Mouse (Mus musculus) myocyte (in vitro differentiated cells): Measurements from ENCODE around the gene Plekhd1. TPM values are rescaled to one million over a fixed set of nuclear protein-coding genes. Genes with fewer than 3 reads are reported as not detected.

ENCODE experiments used
- H3K27me3 ChIP-seq: one replicate; pipeline ENCODE4 v1.6.1; 2011; ENCODE audit not compliant: control insufficient read depth, insufficient read depth, insufficient read length
- H3K36me3 ChIP-seq: one replicate; pipeline ENCODE4 v1.6.1; 2011; ENCODE audit not compliant: control insufficient read depth, insufficient read depth
- H3K4me2 ChIP-seq: one replicate; pipeline ENCODE4 v1.6.1; 2011; ENCODE audit warnings: low read depth, control low read depth
- H3K4me3 ChIP-seq: one replicate; pipeline ENCODE4 v1.5.1; 2011; ENCODE audit warnings: mild to moderate bottlenecking, control low read depth, moderate library complexity
- H3K79me2 ChIP-seq: one replicate; pipeline ENCODE4 v1.6.1; 2011; ENCODE audit not compliant: control insufficient read depth, insufficient read depth
- H3ac ChIP-seq: one replicate; pipeline ENCODE4 v1.6.1; 2011; ENCODE audit not compliant: control insufficient read depth, insufficient read length
- CEBPB ChIP-seq: IDR thresholded peaks from 2 replicates; pipeline ENCODE4 v1.6.1; 2011; ENCODE audit warnings: mild to moderate bottlenecking, moderate library complexity; ENCODE audit not compliant: poor library complexity, insufficient read depth, severe bottlenecking
- E2F4 ChIP-seq: IDR thresholded peaks from one replicate; pipeline ENCODE4 v1.6.1; 2011; ENCODE audit warnings: mild to moderate bottlenecking, control low read depth, moderate library complexity; ENCODE audit not compliant: insufficient read depth
- MAX ChIP-seq: IDR thresholded peaks from one replicate; pipeline ENCODE4 v1.6.1; 2011; ENCODE audit warnings: low read depth, mild to moderate bottlenecking, control low read depth
- MYOD1 ChIP-seq, 3 experiments: IDR thresholded peaks; one replicate each; pipeline ENCODE4 v1.6.1; 2011; ENCODE audit warnings: control low read depth in 2 of 3, low read depth in 2 of 3, mild to moderate bottlenecking in 2 of 3, moderate library complexity in 1 of 3; ENCODE audit not compliant: insufficient read length in 2 of 3, control insufficient read depth in 1 of 3
- MYOG ChIP-seq, 3 experiments: IDR thresholded peaks; one replicate each; pipeline ENCODE4 v1.6.1; 2011; ENCODE audit warnings: control low read depth in 2 of 3, low read depth in 2 of 3, mild to moderate bottlenecking in 2 of 3; ENCODE audit not compliant: insufficient read length in 2 of 3, control insufficient read depth in 1 of 3, insufficient read depth in 1 of 3
- POLR2A ChIP-seq: IDR thresholded peaks from one replicate; pipeline ENCODE4 v1.6.1; 2011; ENCODE audit warnings: low read depth, mild to moderate bottlenecking, control low read depth, moderate library complexity; ENCODE audit not compliant: insufficient read length
- POLR2AphosphoS2 ChIP-seq: IDR thresholded peaks from one replicate; pipeline ENCODE4 v1.6.1; 2011; ENCODE audit warnings: low read depth, control low read depth; ENCODE audit not compliant: insufficient read length
- REST ChIP-seq: IDR thresholded peaks from one replicate; pipeline ENCODE4 v1.6.1; 2011; ENCODE audit warnings: mild to moderate bottlenecking, control low read depth, moderate library complexity; ENCODE audit not compliant: insufficient read depth, insufficient read length
- SRF ChIP-seq: IDR thresholded peaks from one replicate; pipeline ENCODE4 v1.6.1; 2011; ENCODE audit warnings: low read depth; ENCODE audit not compliant: control insufficient read depth, insufficient read length
- TCF12 ChIP-seq: IDR thresholded peaks from one replicate; pipeline ENCODE4 v1.6.1; 2011; ENCODE audit warnings: mild to moderate bottlenecking, control low read depth; ENCODE audit not compliant: poor library complexity, insufficient read depth, severe bottlenecking
- TCF3 ChIP-seq: IDR thresholded peaks from one replicate; pipeline ENCODE4 v1.6.1; 2011; ENCODE audit warnings: low read depth, control low read depth; ENCODE audit not compliant: insufficient read length
- USF1 ChIP-seq: IDR thresholded peaks from one replicate; pipeline ENCODE4 v1.6.1; 2011; ENCODE audit warnings: low read depth, mild to moderate bottlenecking, control low read depth, moderate library complexity
- polyA plus RNA-seq: library from polyadenylated mRNA; unstranded; fragments of >200 nt; fragmentation: generic; extraction: Trizol; gene quantifications from one replicate; pipeline ENCODE4 v1.2.1, GENCODE M21; 2012; ENCODE audit warnings: missing spikeins

The Plekhd1 gene
- polyA plus RNA-seq, 1 experiment: not detected

DNA sequence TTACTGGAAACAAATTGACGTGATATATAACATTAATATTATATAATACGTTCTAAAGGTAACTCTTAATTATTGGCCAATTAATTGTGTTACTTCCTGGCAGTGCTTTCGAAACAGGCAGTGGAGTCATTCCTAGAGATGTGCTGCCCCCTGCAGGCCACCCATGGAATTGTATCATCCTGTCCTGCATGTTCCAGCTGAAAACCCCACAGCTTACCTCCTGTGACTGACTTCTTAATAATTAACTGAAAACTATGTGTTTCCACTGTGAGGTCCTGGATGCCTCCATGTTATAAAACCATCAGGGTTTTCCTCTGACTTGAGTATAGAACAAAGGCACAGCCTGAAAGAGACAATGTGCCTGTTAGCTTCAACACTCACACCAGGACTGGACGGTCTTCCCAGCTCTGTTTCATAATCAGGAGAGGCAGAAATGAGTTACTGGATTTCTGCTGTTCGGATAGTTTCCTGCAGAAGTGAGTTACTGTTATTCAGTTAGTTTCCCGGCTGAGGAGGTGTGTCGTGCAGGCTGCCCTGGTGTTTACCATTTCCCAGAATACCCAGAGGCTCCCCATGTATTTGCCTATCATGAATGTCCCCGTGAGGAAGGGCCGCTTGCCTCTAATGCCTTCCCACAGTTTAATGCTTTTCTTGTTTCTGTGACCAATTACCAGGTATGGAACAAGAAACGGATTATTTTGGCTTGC, 32.6 kb downstream of the Plekhd1 start:
- TF ChIP-seq USF1 (no peak), E2F4 (no peak), MAX (no peak), CEBPB (no peak), POLR2A (no peak), TCF3 (no peak), MYOG (IDR thresholded peaks at IDR 0.05; ENCODE audit: control insufficient read depth in 1 of 3, insufficient read depth in 1 of 3, insufficient read length in 2 of 3, low read depth in 2 of 3) (no peak), MYOD1 (IDR thresholded peaks at IDR 0.05; ENCODE audit: control insufficient read depth in 1 of 3, insufficient read length in 2 of 3, low read depth in 2 of 3) (no peak), POLR2AphosphoS2 (no peak), SRF (no peak), TCF12 (no peak), REST (no peak)
- Histone ChIP-seq H3K4me3 (no peak overlapping the region), H3K79me2 (no peaks in the 10 kb centered on the region), H3K4me2 (no peak overlapping the region), H3K27me3 (peaks cover 31% of the 10 kb centered on the region), H3K36me3 (no peaks in the 10 kb centered on the region), H3ac (no peak overlapping the region)

DNA sequence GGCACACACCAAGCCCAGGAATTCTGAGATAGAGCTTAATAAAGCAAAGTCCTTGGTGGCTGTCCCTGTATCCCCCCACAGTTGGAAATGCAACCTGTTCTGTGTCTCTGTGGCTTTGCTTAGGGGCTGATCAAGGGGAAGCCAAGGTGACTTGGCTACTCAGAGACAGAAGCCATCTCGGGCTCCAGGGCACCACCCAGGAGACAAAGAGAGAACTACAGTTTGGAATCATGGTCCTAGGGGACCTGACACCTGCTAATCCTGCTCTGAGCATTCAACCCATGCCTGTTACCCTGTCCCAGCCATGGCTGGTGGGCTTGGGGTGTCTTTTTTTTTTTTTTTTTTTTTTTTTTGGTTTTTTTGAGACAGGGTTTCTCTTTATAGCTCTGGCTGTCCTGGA, 35.8 kb downstream of the Plekhd1 start:
- Histone ChIP-seq H3K79me2 (no peaks in the 10 kb centered on the region), H3K4me3 (no peak overlapping the region), H3K4me2 (no peak overlapping the region), H3K27me3 (peaks cover 12% of the 10 kb centered on the region), H3ac (no peak overlapping the region), H3K36me3 (no peaks in the 10 kb centered on the region)
- TF ChIP-seq MAX (no peak), MYOD1 (IDR thresholded peaks at IDR 0.05; ENCODE audit: control insufficient read depth in 1 of 3, insufficient read length in 2 of 3, low read depth in 2 of 3) (no peak), POLR2A (no peak), TCF12 (no peak), USF1 (no peak), SRF (no peak), POLR2AphosphoS2 (no peak), E2F4 (no peak), REST (no peak), MYOG (IDR thresholded peaks at IDR 0.05; ENCODE audit: control insufficient read depth in 1 of 3, insufficient read depth in 1 of 3, insufficient read length in 2 of 3, low read depth in 2 of 3) (no peak), CEBPB (no peak), TCF3 (no peak)

DNA sequence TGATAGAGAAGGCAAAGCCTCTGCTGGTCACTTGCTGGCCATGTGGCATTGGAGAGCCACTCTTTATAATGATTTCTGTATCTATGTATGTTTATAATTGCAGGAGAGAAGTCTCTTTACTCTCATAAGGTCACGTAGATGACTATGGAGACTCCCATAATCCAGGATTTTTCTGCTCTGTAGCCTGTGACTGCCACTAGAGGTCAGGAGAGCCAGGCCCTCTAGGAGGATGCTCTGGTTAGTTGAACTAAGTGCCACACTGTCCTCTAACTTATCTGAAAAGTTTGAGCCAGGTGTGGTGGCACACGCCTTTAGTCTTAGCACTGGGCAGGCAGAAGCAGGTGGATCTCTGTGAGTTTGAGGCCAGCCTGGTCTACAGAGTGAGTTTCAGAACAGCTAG, 36.4 kb downstream of the Plekhd1 start:
- H3K4me2 ChIP-seq: no peak overlapping the region
- H3ac ChIP-seq: no peak overlapping the region
- H3K27me3 ChIP-seq: peaks cover 7% of the 10 kb centered on the region
- no peaks in the 10 kb centered on the region for H3K36me3 ChIP-seq
- H3K79me2 ChIP-seq: no peaks in the 10 kb centered on the region
- H3K4me3 ChIP-seq: no peak overlapping the region
- TF ChIP-seq TCF3 (no peak), POLR2A (no peak), TCF12 (no peak), MAX (no peak), E2F4 (no peak), MYOD1 (IDR thresholded peaks at IDR 0.05; ENCODE audit: control insufficient read depth in 1 of 3, insufficient read length in 2 of 3, low read depth in 2 of 3) (no peak), USF1 (no peak), POLR2AphosphoS2 (no peak), REST (no peak), CEBPB (no peak), SRF (no peak), MYOG (IDR thresholded peaks at IDR 0.05; ENCODE audit: control insufficient read depth in 1 of 3, insufficient read depth in 1 of 3, insufficient read length in 2 of 3, low read depth in 2 of 3) (no peak)

DNA sequence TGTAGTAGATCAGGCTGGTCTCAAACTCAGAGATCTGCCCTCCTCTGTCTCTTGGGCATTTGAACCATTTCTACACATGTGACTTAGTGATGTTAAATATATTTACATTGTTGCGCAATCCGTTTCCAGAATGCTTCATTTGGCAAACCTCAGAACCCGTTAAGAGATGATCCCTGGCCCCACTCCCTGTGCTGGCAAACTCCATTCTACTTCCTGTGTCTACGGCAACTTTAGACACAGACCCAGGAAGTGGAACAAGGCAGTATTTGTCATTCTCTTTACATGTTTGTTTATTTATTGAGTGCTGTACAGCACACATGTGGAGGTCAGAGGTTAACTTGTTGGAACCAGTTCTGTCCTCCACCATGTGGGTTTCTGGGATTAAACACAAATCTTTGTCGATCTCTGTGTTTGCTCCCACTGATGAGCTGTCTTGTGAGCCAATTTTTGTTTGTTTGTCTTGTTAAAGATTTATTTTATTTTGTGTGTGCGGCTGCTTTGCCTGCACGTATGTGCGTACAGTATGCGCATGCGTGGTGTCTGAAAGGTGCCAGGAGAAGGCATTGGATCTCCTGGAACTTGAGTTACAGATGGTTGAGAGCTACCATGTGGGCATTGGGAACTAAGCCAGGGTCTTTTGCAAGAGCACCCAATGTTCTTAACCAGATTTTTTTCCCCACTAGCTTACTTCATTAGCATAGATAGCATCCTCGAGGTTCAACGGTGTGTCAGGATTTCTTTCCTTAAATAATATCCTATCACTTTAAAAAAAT, 37.6 kb downstream of the Plekhd1 start:
- no peaks in the 10 kb centered on the region for H3K36me3 ChIP-seq
- TF ChIP-seq CEBPB (peak; percentile 63), MAX (no peak), E2F4 (no peak)

DNA sequence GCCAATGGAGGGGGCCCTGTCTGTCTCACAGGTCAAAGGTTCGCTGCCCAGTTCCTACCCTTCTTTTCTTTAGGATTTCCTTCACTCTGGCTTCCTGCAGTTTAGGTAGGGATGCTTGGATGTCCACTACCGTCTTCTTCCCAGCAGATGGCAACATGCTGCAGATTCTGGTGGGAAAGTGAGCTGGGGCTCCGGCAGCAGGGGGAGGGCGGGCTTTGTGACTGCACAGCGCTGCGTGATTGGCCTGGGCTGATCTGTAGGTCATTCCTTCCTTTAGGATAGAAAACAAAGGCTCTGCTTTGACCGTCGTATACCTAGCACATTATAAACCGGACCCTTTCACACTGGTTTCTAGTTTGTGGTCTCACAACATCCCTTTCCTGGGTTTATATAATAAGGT, 38.2 kb downstream of the Plekhd1 start:
- no peaks in the 10 kb centered on the region for H3K36me3 ChIP-seq
- TF ChIP-seq E2F4 (no peak), POLR2AphosphoS2 (no peak), MYOG (IDR thresholded peaks at IDR 0.05; ENCODE audit: control insufficient read depth in 1 of 3, insufficient read depth in 1 of 3, insufficient read length in 2 of 3, low read depth in 2 of 3) (no peak), TCF12 (no peak), POLR2A (no peak), MAX (no peak), SRF (no peak), REST (no peak), TCF3 (no peak), CEBPB (no peak), MYOD1 (IDR thresholded peaks at IDR 0.05; ENCODE audit: control insufficient read depth in 1 of 3, insufficient read length in 2 of 3, low read depth in 2 of 3) (no peak), USF1 (no peak)
- no peak overlapping the region for H3K4me3 ChIP-seq
- H3ac ChIP-seq: no peak overlapping the region
- H3K79me2 ChIP-seq: no peaks in the 10 kb centered on the region
- H3K27me3 ChIP-seq: peaks cover 7% of the 10 kb centered on the region
- no peak overlapping the region for H3K4me2 ChIP-seq

More for the DNA sequence above, 37.6 kb downstream of the Plekhd1 start:
- Histone ChIP-seq H3K4me3 (no peak overlapping the region), H3ac (no peak overlapping the region), H3K4me2 (no peak overlapping the region), H3K27me3 (peaks cover 7% of the 10 kb centered on the region), H3K79me2 (no peaks in the 10 kb centered on the region)
